Mouse (Mus musculus): ENCODE results near the gene Dhx32. TPM values are rescaled to one million over a fixed set of nuclear protein-coding genes. Genes with fewer than 3 reads are reported as not detected.

Dhx32 gene
- total RNA-seq, 2 experiments from 2014 or later: 35.0 to 39.0 TPM

DNA sequence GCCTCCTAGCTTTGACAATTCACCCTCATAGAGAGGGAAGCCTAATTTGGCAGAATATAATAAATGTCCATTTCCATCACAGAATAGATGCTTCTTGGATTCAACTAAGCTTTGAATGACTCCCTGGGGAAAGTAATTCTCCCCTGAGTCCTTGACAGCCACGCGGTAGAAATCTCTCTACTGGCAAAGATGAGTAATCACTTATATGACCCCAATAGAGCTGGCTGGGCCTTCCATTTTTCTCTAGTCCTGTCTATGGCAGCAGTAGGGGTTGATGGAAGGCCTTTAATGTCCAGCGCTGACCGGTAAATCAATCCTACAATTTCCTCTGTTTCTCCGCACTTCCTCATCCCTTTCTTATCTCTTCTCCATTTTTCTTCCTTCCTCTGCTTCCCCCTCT lies 7.3 kb downstream of the Dhx32 start:
- no peak for DNase-seq

DNA sequence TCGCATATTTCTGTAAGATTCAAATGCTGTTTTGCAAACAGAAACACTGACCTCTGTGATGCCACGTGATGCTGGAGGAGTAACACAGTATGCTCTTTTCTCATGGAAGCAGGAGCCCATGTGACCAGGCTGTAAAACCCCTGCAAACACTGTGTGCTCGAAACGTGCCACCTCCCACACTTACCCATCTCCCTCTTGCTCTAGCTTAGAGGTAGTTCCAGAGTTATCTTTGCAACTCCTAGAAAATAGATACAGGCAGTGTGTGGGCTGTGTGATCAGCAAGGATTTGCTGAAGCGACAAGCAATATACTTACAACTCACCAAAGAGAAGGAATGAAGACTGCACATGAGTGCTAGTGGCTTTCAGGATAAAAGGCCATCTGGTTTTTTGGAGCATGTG lies 14.0 kb downstream of the Dhx32 start:
- DNase-seq: no peak

DNA sequence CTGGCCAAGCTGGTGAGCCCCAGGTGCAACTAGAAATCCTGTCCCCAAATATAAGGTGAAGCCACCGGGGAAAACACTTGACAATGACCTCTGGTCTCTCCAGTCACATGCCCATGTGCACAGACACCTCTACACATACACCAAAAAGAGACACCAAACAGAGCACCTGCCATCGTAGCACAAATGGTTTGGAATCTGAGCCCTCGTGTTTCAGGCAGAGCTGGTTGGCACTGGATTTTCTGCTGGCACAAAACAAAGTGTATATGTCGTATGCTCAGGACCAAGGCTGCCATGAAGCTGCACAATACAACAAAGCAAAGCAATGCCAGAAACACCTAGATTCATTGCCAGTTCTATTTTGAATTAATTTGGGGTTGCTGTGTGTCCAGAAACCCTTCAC lies 14.5 kb downstream of the Dhx32 start:
- DNase-seq: no peak

DNA sequence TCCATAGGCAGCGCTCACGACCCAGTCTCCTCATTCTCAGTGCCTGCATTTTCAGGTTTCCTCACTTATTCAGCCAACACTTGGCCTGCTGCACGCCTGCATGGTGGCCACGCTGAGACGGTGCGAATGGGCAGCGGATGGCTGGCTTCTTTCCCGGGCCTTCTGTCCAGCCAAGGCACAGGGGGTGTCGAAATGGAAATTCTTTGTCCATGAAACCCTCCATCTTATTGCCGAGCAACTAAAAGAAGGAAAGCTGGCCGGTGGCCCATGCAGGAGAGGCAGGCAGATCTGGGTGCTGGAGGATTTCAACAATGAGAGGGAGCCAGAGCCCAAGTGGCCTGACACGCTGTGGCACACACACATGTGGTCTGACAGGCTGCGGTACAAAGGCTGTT lies 16.7 kb downstream of the Dhx32 start:
- DNase-seq: peak; percentile 65

DNA sequence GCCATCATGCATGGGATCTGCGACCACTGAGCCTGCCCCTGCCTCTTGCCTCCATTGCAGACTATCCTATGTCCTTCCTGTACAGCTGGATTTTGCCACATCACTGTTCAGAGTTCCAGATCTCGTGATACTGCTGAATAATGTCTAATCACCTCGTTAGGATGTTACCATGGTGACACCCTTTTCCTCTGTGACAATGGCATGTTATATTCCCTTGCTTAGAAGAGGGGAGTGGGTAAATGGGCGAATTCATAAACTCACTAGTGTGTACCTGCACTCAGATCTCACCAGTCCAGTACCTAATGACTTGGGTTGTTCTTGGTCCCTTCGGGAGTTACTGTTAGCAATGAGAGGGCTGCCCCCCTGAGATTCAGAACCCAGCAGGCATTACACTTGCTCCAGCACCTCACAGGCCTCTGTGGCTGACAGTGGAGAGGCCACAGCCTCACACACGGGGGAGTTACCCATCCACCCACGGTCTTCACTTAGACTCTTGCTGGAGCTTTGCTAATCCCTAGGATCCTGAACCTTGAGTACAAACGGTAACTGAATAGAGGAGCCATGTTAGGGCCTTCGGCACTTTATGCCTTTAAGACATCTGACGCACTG lies 17.2 kb downstream of the Dhx32 start:
- no peak for DNase-seq

DNA sequence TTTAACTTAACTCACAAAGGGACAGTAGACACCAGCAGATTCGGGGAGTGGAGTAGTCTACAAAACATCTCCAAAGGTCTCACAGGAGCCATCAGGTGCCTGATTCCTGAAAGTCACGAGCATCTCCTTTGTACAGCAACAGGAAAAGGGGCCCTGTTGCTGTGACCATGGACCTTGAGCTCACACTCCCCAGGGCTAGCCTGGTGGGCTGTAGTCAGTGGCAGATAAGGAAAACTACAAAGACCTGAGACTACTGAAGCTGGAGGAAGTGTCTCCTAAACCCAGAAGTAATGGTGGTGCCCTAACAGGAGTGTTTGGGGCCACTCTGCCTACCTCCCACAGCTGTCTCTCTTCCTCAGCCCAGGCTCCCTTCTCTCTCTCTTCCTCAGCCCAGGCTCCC lies 18.1 kb downstream of the Dhx32 start:
- DNase-seq: no peak

DNA sequence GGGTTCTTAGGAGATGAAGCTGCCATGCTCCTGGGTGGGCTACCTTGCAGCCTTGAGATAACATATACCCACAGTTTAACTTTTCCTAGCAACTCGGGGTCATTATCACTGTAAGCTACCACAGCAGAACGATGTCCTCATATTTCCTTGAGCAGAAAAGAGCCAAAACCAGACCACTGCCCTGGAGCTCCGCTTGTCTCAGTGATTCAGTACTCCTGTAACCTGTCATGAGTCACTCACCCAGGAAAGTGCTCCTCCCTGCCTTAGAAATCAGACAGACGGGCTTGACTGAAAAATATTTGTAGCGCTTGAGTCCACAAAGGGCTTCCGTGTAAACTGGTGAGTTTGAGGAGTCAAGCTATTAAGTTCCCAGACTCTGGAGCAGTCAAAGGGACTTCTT lies 19.8 kb downstream of the Dhx32 start:
- DNase-seq: no peak

DNA sequence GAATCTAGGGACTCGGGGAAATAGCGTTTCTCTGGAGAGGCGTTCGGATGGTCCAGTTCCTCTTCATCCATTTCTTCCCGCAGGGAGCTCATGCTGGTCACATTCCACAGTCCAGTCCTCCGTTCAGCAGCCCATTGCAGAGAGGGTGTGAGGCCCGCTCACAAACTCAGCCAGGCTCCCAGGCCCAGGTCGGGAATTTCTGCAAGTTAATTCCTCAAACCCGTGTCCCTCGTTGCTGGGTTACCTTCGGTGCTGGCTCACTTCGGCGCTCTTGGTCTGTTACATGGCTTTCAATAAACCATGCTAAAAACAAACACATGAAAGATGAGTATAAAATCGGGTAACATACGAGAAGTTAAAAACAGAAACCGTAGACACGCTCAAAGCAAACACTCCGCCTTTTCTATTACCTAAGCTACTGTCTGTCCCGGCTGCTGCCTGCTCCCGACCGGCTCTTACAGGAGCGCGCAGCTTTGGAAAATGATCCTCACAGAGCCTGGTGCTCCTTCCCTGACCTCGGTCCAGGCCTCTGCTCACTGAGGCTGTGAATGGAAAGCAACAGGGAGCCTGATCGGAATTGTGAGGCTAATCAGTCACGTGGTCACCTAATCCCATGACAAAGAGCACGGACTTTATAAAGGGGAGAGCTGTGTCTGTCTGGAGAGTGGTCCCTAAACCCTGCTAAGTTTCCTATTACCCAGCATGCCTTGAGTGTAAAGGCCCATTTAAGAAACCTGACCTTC lies 22.7 kb downstream of the Dhx32 start:
- no peak for DNase-seq

DNA sequence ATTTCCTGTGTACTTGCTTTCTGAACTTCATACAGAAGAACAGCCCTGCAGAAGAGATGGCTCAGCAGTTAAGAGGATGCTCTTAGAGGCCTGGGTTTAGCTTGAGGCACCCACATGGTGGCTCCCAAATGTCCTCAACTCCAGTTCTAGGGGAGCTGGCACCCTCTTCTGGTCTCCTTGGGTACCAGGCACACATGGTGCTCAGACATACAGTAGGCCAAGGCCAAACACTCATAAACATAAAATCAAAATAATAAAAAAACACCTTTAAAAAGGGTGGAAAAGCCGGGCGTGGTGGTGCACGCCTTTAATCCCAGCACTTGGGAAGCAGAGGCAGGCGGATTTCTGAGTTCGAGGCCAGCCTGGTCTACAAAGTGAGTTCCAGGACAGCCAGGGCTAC lies 23.8 kb downstream of the Dhx32 start:
- no peak for DNase-seq

DNA sequence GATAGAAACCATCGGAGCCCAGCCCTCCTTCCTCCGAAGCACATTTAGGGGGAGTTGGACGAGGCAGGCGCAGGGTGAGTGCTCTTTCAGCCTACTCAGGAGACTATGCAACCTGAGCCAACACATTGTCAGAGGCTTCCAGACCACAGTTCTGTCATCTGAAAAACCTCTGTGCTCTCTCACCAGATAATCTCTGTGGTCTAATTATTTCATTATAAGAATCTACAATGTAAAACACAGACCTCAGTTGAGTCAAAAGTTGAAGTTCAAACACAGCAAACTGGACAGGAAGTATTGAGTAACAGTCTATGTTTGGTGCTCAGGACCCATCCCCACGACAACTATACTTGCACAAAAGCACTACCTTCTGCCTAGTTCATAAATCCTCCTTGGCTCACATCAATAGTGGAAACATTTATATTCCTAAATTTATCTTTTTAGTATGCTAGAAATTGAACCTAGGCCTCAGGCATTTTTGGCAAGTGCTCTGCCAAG lies 24.5 kb downstream of the Dhx32 start:
- no peak for DNase-seq

DNA sequence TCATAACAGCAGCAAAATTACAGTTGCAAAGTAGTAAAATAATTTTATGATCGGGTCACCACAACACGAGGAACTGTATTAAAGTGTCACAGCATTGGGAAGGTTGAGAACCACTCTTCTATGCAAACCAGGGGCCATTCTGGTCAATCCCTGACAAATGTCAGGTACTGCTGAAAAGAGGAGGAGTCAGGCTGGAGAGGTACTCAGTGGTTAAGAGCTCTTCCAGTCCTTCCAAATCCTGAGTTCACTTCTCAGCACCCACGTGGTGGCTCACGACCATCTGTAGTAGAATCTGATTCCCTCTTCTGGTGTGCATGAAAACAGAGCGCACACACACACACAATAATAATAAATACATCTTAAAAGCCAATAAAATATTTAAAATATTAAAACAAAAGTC lies 31.4 kb downstream of the Dhx32 start:
- no peak for DNase-seq

DNA sequence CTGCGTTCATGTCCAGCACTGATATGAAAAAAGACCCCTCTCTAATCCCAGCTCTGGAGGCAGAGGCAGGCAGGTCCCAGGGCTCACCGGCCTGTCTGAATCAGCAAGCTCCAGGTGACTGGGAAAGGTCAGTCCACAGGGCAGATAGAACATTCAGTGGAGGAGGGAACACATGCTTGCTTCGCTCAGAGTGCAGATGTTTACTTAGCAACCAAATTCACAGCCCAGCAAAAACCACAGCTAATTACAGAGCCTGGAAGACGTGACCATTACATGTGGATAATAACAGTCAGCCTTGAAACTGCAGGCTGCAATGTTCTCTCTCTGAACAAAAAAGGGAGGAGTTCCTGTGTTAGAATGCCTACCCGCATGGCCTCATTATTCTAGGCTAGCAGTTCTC lies 31.9 kb downstream of the Dhx32 start:
- DNase-seq: no peak

DNA sequence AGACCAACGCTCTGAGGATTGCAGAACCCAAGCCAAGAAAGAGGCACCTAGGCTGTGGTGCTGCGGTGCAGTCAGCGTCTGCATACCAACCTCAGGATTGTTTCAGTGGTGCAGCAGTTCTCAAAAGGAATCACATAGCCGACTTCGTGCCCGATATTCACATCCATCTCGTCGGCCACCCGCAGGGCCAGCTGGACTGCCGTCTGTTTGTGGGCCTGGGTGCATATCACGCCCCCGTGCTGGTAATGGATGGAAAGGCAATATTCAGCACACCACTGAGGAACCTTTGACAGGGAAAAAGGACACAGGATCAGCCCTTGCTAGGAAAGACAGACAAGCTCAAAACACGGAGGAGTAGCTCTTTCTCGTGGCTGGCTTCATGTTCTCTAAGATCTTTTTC lies 33.8 kb downstream of the Dhx32 start:
- DNase-seq: no peak

DNA sequence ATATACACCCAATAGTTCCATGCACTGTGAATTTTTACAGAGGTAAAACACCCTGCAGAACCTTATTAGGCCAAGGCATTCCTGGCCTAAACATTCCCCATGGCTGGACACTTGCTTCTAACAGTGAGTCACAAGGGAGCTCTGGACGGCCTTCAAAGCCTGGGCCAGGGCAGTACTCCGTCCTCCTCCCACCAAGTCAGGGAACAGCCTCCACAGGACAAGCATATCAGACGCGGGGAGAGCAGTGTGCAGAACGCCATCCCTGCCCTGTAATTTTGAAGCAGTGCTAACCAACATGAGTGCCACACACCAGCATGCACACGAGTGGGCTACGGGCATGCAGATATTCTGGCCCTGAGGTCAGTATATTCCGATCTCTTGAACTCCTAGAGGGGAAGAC lies 35.2 kb downstream of the Dhx32 start:
- no peak for DNase-seq

DNA sequence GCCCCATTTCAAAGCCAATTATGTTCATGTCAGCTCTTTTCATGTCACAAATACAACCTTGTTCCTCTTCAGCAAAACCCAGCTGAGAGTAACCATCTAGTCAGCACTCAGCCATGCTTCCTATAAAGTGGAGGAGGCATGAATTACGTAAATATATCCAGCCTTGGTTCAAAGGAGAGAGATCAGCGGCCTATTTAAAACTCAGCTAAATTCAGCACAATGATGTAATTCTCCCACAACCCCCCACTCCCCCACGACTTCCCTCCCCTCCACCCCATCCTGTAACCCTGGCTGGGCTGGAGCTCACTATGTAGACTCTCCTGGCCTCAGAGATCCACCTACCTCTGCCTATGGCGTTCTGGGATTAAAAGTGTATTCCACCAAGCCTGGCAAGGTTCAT lies 37.8 kb downstream of the Dhx32 start:
- no peak for DNase-seq

DNA sequence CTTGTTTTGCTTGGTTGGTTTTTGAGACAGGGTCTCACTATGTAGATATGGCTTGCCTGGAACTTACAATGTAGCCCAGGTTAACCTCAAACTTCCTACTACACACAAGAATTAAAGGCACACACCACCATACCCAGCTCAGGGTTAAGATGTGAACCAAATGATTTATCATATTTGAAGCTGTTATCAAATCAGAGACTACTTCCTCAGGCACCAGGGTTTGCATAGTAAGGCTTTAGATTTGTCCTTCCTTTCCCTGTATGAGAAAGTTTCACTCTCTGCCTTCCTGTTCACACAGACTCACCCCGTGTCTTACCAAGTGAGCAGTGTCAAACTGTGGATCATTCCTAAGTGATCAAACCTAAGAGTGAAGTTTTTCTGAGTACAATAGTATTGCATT lies 38.3 kb downstream of the Dhx32 start:
- no peak for DNase-seq

DNA sequence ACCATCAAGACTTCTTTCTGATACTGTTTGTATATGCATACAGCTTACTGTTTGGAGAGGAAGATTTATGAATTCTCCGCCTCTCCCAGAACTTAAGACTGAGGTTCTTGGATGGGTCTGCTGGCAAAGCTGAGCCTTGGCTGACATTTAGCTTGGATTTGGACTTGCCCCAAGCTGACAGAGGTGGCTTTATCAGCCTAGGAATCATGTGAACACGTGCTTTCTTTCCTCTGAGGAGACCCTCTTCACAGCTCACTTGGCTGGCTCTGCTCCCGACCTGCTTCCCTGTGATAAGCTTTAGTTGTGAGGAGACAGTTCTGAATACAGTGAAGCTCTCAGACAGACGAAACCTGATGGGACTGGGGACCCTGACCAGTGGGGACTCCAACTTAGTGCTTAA lies 38.9 kb downstream of the Dhx32 start:
- no peak for DNase-seq

DNA sequence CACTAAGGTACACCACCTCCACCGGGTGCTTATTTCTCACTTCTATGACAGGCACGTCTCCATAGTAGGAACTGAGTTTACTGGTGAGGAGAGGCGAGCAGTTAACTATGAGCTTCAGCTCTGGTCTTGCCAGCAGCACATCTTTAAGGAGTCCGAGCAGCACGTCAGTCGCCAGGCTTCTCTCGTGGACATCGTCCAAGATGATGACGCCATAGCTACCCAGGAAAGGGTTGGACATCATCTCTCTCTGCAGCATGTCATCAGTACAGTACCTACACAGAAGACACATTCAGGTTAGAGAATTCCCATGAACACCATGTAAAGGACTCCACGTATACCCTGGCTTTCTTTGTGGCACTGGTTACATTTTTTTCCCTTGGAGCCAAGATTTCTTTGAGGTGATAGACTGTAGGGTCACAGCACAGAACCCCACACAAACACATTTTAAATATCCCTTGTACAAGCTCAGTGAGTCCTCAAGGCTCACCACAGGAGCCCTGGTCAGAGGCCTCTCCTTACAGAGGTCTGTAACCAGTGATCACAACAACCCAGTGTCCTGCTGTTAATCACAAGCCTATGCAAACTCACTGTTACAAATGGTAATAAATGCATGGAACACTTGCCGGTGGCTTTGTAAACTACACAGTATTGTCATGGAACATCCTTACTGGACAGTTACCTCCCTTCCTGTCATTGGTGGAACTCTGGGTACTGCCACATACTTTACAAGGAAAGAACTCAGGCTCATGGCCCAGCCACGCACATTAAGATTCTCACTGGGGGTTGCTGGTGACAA lies 39.8 kb downstream of the Dhx32 start:
- no peak for DNase-seq

DNA sequence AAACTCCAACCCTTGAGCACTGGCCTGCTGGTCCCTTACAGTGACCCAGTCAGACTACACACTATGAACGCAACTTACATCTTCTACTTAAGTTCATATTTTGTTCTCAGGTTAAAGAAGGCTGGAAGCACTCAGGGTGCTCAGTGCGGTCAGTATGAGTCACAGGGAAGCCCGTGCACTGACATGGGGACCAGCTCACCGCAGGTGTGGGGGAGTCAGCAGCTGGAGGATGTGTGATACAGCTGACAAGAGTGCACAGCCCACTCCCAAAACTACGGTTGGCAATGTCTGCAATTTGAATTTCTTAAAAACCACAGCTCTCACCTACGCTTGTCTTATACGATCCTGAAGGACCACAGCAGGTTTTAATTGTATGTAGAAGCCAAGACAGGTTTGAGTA lies 42.0 kb downstream of the Dhx32 start:
- DNase-seq: no peak

DNA sequence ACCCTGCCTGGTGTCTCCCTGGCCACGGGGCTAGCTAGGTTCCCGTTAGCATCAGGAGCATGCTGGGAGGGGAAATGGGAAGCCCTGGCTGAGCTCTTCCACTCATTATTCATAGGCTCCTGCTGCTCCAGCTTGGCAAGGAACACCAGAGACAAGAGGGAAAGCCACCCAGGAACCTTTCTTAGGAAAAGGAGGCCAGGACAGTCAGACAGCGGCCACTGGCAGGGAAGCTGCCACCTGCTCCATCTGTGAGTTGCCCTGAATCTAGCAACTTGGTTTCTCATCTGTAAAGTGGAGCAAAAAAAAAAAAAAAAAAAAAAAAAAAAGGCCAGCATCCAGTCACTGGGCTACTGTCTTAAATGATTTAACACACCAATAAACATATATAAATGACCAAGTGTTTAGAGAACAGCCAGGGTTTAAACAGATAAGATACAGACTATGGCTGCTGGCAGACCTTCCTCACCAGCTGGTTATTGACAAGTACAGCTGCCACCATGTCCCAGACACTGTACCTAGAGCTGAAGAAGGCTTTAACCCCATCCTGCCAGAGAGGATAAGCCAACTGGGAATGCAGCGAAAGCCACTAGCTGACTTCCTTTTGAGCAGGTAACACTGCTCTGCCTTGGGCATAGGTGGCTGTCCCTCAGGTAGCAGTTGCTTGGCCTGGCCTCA lies 50.4 kb downstream of the Dhx32 start:
- no peak for DNase-seq

DNA sequence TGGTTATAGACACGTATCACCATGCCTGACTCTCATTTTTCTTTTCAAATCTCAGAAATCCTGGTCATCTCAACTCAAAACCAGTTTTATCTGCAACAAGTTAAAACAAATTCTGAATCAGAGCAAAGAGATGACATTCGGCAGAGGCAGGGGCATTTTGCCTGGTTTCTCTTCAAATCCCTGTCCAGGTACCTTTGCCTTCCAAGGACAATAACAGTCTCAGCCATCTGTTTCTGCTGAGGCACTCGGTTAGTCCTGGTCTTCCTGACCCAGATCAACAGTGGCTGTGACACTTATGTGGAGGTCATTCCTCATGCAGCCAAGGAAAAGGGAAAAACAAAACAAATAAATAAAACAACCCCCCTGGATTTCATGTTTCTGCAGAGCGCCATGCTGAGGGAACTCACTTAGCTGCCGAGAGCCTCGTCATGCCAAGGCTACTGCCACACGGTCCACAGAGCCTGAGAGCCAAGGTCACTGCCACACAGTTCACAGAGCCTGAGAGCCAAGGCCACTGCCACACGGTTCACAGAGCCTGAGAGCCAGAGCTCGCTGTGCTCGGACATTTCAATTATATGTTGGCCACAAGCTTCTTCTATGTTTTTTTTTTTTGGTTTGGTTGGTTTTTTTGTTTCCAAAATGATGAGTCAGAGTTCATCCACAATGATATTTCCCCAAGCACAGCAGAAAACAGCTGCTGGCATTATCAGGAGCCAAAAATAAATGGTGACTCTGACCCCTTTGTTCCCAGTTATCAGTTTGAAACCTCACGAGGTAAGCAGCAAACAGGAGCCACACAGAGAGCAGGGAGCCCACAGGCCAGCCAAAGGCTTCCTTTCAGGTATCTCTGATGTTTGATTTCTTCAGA lies 52.0 kb downstream of the Dhx32 start:
- no peak for DNase-seq

DNA sequence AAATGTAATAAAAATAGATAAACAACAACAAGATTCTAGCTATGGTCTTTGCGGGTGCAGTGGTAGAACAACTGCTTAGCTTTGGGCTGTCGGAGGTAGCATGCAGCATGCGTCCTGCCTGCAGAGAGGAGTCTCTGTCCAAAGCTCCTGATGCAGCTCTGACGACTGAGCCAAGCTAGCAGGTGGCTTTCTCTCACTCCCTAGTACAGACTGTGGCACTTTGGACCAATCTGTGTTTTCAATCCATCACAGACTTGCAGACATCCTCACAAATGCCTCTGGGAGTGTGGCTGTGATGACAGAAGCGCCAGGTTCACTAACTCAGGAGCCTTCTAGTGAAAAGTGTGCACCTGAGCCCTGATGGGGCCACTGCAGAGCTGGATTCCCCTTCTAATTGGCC lies 53.2 kb downstream of the Dhx32 start:
- no peak for DNase-seq
